Mouse (Mus musculus): ENCODE results near the gene Bcs1l.

The Bcs1l gene

GRCm38 (mm10) chr1:74587773-74588445 is at the start of gene Bcs1l, which contains the start of gene Zfp142:
TSS of gene Bcs1l (plus strand) at chr1:74588289.
TSS of gene Zfp142 (minus strand) at chr1:74588246.
- POLR2A ChIA-PET: interaction anchor here (0.6 to 5.4 kb wide), 25 partner anchors 8 to 1510 kb away, joined by 3 to 55 read pairs (median 5); partner anchors contain the start of genes Rnf25 (in 4 of the 4), Stk36 (in 4 of the 4), Aamp (in 1 of the 4) and Cnot9 (in 1 of the 4)
- CTCF ChIA-PET: interaction anchor here in 3 of 4 experiments (0.6 to 1.9 kb wide), 6 partner anchors 13 to 383 kb away, joined by 3 to 11 read pairs (median 6); partner anchors contain the start of genes Rnf25 (in 1 of the 3) and Stk36 (in 1 of the 3)

GRCm38 (mm10) chr1:74538650-74539049 is 49.4 kb upstream of the Bcs1l start:
- CTCF ChIA-PET: no interaction called here
- POLR2A ChIA-PET: interaction anchor here in 2 of 4 experiments (0.6 to 3.0 kb wide), 2 partner anchors 16 to 216 kb away, joined by 4 to 10 read pairs; no protein-coding TSS in a partner anchor

- ChIA-PET CTCF (no interaction called here), POLR2A (interaction anchor here in 2 of 4 experiments (1.2 to 1.6 kb wide), 2 partner anchors 19 to 85 kb away, joined by 4 to 5 read pairs; no protein-coding TSS in a partner anchor)
Observed at GRCm38 (mm10) chr1:74542451-74542961, 45.6 kb upstream of the Bcs1l start, which contains the start of gene Plcd4. TSS of gene Plcd4 (plus strand) at chr1:74542888.

- POLR2A ChIA-PET: interaction anchor here in 1 of 4 experiments (1.5 kb wide), 1 partner anchor 16 kb away, joined by 5 read pairs; no protein-coding TSS in a partner anchor
- CTCF ChIA-PET: interaction anchor here in 1 of 4 experiments (0.6 kb wide), 1 partner anchor 9 kb away, joined by 3 read pairs; no protein-coding TSS in a partner anchor
Observed at GRCm38 (mm10) chr1:74544184-74544583, 43.9 kb upstream of the Bcs1l start, which contains the start of gene Usp37. TSS of gene Usp37 (minus strand) at chr1:74544284.

GRCm38 (mm10) chr1:74559061-74559460 is 29.0 kb upstream of the Bcs1l start:
- ChIA-PET CTCF (interaction anchor here in 1 of 4 experiments (0.6 kb wide), 1 partner anchor 78 kb away, joined by 3 read pairs; no protein-coding TSS in a partner anchor), POLR2A (interaction anchor here in 1 of 4 experiments (1.7 kb wide), 1 partner anchor 11 kb away, joined by 5 read pairs; no protein-coding TSS in a partner anchor)

GRCm38 (mm10) chr1:74565834-74566233 is 22.3 kb upstream of the Bcs1l start:
- ChIA-PET CTCF (interaction anchor here in 1 of 4 experiments (0.7 kb wide), 1 partner anchor 229 kb away, joined by 3 read pairs; no protein-coding TSS in a partner anchor), POLR2A (interaction anchor here in 1 of 4 experiments (0.7 to 1.8 kb wide), 4 partner anchors 25 to 60 kb away, joined by 3 to 4 read pairs (median 3); partner anchors contain the start of gene Cnot9)

GRCm38 (mm10) chr1:74569739-74570719 is 18.1 kb upstream of the Bcs1l start:
- ChIA-PET POLR2A (interaction anchor here in 2 of 4 experiments (1.3 to 3.0 kb wide), 6 partner anchors 11 to 65 kb away, joined by 3 to 10 read pairs (median 8); partner anchors contain the start of genes Bcs1l (in 2 of the 2) and Zfp142 (in 2 of the 2)), CTCF (interaction anchor here in 1 of 4 experiments (0.6 kb wide), 1 partner anchor 193 kb away, joined by 3 read pairs; no protein-coding TSS in a partner anchor)

GRCm38 (mm10) chr1:74582621-74583020 is 5.5 kb upstream of the Bcs1l start:
- POLR2A ChIA-PET: interaction anchor here in 3 of 4 experiments (0.5 to 2.4 kb wide), 7 partner anchors 9 to 132 kb away, joined by 3 to 13 read pairs (median 5); partner anchors contain the start of genes Rnf25 (in 2 of the 3) and Stk36 (in 2 of the 3)
- CTCF ChIA-PET: interaction anchor here in 1 of 4 experiments (0.6 kb wide), 1 partner anchor 11 kb away, joined by 3 read pairs; no protein-coding TSS in a partner anchor

GRCm38 (mm10) chr1:74584616-74585398 is 3.3 kb upstream of the Bcs1l start:
- ChIA-PET CTCF (no interaction called here), POLR2A (interaction anchor here in 2 of 4 experiments (0.6 to 2.1 kb wide), 6 partner anchors 14 to 310 kb away, joined by 3 to 10 read pairs (median 3); partner anchors contain the start of genes Rnf25 (in 1 of the 2) and Stk36 (in 1 of the 2))

GRCm38 (mm10) chr1:74587233-74587772 is 786 bp upstream of the Bcs1l start:
- POLR2A ChIA-PET: interaction anchor here (0.6 to 5.4 kb wide), 22 partner anchors 9 to 730 kb away, joined by 3 to 55 read pairs (median 6); partner anchors contain the start of genes Rnf25 (in 4 of the 4), Stk36 (in 4 of the 4), Aamp (in 1 of the 4) and Cnot9 (in 1 of the 4)
- CTCF ChIA-PET: interaction anchor here in 3 of 4 experiments (0.5 to 1.9 kb wide), 6 partner anchors 14 to 382 kb away, joined by 3 to 6 read pairs (median 4); partner anchors contain the start of genes Rnf25 (in 1 of the 3) and Stk36 (in 1 of the 3)

GRCm38 (mm10) chr1:74594434-74594833 is 6.3 kb downstream of the Bcs1l start:
- CTCF ChIA-PET: no interaction called here

GRCm38 (mm10) chr1:74600501-74601266 is 12.6 kb downstream of the Bcs1l start:
- CTCF ChIA-PET: interaction anchor here in 3 of 4 experiments (0.7 to 1.9 kb wide), 8 partner anchors 13 to 717 kb away, joined by 3 to 10 read pairs (median 4); partner anchors contain the start of genes Bcs1l (in 1 of the 3), Cyp27a1 (in 1 of the 3), Dnpep (in 1 of the 3) and Zfp142 (in 1 of the 3)
- POLR2A ChIA-PET: interaction anchor here (0.6 to 4.4 kb wide), 29 partner anchors 9 to 214 kb away, joined by 3 to 55 read pairs (median 4); partner anchors contain the start of genes Bcs1l (in 4 of the 4), Zfp142 (in 4 of the 4), Ttll4 (in 2 of the 4) and Cnot9 (in 1 of the 4)

More at GRCm38 (mm10) chr1:74594434-74594833, 6.3 kb downstream of the Bcs1l start:
- POLR2A ChIA-PET: no interaction called here

- ChIA-PET CTCF (interaction anchor here in 3 of 4 experiments (0.7 to 1.9 kb wide), 8 partner anchors 14 to 716 kb away, joined by 3 to 10 read pairs (median 4); partner anchors contain the start of genes Bcs1l (in 1 of the 3), Cyp27a1 (in 1 of the 3), Dnpep (in 1 of the 3) and Zfp142 (in 1 of the 3)), POLR2A (interaction anchor here (0.5 to 4.4 kb wide), 31 partner anchors 8 to 215 kb away, joined by 3 to 55 read pairs (median 4); partner anchors contain the start of genes Bcs1l (in 4 of the 4), Zfp142 (in 4 of the 4), Ttll4 (in 2 of the 4) and Cnot9 (in 1 of the 4))
Observed at GRCm38 (mm10) chr1:74601267-74601962, 13.3 kb downstream of the Bcs1l start, which contains the start of the genes Rnf25 and Stk36. TSS of gene Rnf25 (minus strand) at chr1:74601397. TSS of gene Stk36 (plus strand) at chr1:74601445.

- ChIA-PET POLR2A (no interaction called here), CTCF (no interaction called here)
Observed at GRCm38 (mm10) chr1:74624183-74624582, 36.1 kb downstream of the Bcs1l start.
